Mouse (Mus musculus): ENCODE data around the gene Olfr429.
"Not testable (repeated sequence)": the region's sequence is repeated elsewhere in the genome, so short reads cannot be mapped to it uniquely, and the experiment has no call there.

Gene Olfr429

GRCm38 (mm10) chr1:174084031-174084430 lies at the start of gene Olfr429:
Gene Olfr429 (plus strand): TSS chr1:174084331.
- no peak for DNase-seq

- no peak for DNase-seq
Measured at GRCm38 (mm10) chr1:174035841-174036240, 48.3 kb upstream of the Olfr429 start.

- DNase-seq = no peak
Measured at GRCm38 (mm10) chr1:174038480-174038879, 45.7 kb upstream of the Olfr429 start.

GRCm38 (mm10) chr1:174040523-174041177 lies 43.5 kb upstream of the Olfr429 start, which contains the start of gene Olfr433:
Gene Olfr433 (plus strand): TSS chr1:174040705.
- peak; percentile 52 for DNase-seq

GRCm38 (mm10) chr1:174042091-174042884 lies 41.8 kb upstream of the Olfr429 start:
- DNase-seq = not testable (repeated sequence)

GRCm38 (mm10) chr1:174044431-174044830 lies 39.7 kb upstream of the Olfr429 start:
- DNase-seq = no peak

DNA sequence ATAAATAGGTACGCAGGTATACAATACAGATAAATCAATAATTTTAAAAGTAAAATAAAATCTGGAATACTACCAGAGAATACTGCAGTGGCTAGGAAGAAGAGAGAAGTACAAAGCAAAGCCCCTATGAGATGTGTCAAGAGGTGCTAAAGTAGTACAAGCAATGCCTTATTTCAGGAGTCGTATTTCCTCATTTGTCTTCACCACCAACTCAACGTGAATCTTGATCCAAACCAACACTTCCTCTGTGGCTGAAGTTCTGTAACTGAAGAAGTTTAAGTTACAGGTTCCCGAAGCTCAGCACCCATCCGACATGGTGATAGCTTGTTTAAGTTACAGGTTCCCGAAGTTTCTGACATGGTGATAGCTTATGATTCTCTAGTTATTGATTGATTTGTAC lies 35.9 kb upstream of the Olfr429 start:
- not testable (repeated sequence) for DNase-seq

DNA sequence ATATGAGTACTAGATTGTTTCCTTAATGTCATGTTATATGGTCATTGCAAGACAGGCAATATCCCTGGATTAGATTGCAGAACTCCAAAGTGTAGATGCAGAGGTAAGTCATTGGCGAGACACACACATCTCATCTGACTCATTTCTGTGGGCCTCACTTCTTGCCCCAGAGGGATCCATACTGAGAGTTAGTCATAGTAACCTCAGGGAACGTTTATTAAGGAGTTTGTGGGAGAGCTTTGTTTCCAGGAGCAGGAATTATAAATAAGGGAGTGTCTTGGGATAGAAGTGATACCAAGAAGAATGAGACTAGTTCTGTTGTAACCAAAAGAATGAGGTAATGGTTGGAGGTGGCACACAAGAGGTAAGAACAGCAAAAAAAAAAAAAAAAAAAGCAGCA lies 35.2 kb upstream of the Olfr429 start, which contains the start of gene Olfr432:
TSS of gene Olfr432 (plus strand) at position 313 of the 400 bp plus-strand sequence.
- DNase-seq = no peak

DNA sequence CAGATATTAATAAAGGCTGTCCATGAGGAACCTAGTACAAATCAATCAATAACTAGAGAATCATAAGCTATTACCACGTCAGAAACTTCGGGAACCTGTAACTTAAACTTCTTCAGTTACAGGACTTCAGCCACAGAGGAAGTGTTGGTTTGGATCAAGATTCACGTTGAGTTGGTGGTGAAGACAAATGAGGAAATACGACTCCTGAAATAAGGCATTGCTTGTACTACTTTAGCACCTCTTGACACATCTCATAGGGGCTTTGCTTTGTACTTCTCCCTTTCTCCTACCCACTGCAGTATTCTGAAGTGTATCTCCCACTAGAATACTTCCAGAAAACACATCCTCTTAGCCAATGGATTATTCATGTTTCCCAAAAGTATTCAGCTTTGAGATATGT lies 34.8 kb upstream of the Olfr429 start:
- not testable (repeated sequence) for DNase-seq

GRCm38 (mm10) chr1:174050532-174050931 lies 33.6 kb upstream of the Olfr429 start:
- DNase-seq = no peak

DNA sequence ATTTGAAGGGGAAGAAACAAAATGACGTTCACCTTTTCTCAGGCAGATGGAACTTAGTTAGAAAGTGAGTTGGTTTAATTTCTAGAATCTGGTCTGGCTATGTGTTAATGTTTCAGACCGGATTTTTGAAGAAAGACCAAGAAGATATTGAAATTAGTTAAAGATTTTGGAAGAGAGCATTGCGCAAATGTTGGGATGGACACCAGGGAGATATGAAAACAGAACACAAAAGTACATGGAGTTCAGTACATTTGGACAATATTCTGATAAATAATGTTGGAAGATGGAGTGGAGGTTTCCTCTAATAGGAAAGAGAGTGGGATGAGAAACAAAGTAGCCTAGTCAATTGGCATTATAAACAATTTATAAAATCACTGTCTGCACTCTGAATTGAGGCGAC lies 32.6 kb upstream of the Olfr429 start:
- DNase-seq = no peak

DNA sequence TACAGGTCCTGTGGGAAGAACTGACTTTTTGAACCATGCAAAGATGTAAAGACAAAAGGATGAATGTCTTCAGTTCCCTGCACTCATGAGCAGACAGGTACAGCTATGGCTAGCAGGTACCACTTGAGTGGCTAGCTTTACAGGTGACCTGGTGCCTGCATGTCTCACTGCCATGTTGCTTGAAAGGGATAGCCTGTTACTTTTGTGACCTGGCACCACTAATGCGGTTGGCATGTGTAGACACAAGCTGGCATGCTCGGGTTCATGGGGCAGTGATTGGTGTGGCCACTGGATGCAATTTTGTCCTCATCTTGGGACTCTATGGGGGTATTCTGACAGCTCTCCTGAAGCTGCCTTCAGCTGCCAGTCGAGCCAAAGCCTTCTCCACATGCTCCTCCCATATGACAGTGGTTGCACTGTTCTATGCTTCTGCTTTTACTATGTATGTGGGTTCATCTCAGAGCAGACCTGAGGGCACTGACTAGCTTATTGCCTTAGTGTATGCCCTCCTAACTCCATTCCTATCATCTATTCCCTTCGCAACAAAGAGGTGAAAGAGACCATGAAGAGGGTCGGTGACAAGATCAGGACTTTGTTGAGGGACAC lies 32.1 kb upstream of the Olfr429 start:
- no peak for DNase-seq

DNA sequence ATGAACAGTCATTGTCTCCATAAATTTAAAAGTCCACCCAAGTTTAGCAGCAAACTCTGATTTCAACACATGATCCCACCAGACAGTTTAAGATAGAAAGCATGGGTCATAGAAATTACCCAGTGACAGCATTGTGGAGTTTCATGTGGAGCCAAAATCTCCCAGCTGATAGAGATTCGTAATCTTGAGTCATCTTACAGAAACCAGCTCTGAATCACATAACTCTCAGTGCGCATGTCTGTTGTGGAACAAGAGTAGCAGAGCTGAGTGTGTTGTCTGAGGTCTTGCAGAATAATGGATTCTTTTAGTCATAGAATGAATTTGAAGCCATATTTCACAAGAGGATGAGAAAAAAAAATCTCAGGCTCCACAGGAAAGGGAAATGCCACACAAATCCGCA lies 31.1 kb upstream of the Olfr429 start:
- no peak for DNase-seq

GRCm38 (mm10) chr1:174055248-174055647 lies 28.9 kb upstream of the Olfr429 start:
- DNase-seq = no peak

GRCm38 (mm10) chr1:174066305-174066704 lies 17.8 kb upstream of the Olfr429 start, which contains the start of gene Olfr430:
Gene Olfr430 (plus strand): TSS chr1:174066605.
- DNase-seq = no peak

DNA sequence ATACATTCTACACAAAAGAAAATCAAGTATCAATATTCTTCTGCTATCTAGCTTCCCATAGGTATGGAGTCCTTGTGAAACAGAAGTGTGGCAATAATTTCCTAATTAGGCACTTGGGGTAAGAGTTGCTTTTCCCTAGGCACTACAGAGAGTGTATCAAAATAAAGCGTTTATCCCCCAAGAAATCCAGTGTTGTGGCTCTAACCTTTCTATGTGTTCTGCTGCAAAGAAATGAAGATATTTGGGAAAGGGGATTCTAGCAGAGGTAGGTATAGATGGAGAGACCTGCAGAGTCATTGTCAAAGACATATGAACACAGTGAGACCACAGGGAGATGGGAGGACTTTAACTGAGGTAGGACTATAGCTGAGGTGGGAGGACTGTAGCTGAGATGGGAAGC lies 12.5 kb downstream of the Olfr429 start, which contains the start of gene Olfr427:
TSS of gene Olfr427 (plus strand) at position 301 of the 400 bp plus-strand sequence.
- no peak for DNase-seq

DNA sequence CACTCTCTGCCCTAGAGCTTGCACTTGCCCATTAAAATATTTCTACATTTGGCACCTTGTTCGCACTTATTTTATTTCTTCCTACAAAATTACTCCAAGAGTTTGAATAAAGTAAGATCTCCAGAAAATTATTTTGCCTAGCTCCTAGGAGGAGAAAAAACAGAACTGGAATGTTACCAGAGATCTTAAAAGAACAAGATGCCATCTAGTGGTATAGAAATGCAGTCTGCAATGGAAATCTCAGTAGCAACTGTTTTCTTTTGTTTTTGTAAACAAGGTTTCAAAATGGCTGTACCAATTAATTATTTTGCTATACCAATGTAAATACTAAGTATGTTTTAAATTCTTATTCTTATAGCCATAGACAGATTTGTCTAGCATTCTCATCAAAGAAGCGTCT lies 19.6 kb downstream of the Olfr429 start:
- peak; percentile 5 for DNase-seq

DNA sequence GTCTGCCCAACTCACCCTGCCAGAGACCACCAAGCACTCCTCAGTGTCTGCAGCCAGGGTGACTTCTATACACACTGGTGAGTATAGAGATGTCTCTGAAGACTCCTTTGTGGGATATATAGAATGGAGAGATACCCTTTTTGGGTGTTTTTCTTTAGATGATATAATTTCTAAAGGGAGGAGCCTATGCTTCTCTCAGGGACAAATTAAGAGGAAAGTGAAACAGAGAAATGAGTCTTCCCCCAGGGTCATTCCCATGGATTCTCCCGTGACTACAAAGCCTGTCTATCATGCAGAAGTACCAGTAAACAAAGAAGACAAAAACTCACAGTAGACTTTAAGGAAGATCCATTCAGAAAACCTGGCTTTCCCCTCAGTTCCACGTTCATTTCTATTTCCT lies 36.9 kb downstream of the Olfr429 start, which contains the start of gene Olfr231:
TSS of gene Olfr231 (minus strand) at position 101 of the 400 bp plus-strand sequence.
- DNase-seq = no peak

DNA sequence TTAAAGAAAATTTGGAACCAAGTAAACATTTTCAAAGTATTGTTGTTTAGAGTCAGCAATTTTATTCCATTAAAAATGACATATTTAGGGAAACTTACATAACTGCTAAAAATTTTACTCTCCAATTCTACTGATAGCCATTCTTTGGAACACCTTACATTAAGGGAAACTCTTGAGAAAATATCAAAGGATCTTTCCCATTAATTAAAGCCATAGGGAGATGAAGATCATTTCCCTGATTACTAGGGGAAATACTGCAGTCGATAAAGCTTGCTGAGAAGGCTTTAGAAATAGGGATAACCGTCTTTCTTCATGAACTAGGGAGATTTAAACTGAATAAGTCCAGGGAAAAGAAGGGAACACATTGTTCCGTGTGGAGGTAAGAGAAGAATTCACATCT lies 47.1 kb downstream of the Olfr429 start, which contains the start of gene Olfr424:
TSS of gene Olfr424 (plus strand) at position 301 of the 400 bp plus-strand sequence.
- no peak for DNase-seq

- DNase-seq = no peak
Measured at GRCm38 (mm10) chr1:174131999-174132398, 47.9 kb downstream of the Olfr429 start.

Data from kidney, adult 9 months (tissue).